Mouse (Mus musculus): ENCODE data around the gene Gm20521. TPM values are rescaled to one million over a fixed set of nuclear protein-coding genes. Genes with fewer than 3 reads are reported as not detected.

Gm20521 gene
- polyA plus RNA-seq, 1 experiment from 2014 or later = not detected

DNA sequence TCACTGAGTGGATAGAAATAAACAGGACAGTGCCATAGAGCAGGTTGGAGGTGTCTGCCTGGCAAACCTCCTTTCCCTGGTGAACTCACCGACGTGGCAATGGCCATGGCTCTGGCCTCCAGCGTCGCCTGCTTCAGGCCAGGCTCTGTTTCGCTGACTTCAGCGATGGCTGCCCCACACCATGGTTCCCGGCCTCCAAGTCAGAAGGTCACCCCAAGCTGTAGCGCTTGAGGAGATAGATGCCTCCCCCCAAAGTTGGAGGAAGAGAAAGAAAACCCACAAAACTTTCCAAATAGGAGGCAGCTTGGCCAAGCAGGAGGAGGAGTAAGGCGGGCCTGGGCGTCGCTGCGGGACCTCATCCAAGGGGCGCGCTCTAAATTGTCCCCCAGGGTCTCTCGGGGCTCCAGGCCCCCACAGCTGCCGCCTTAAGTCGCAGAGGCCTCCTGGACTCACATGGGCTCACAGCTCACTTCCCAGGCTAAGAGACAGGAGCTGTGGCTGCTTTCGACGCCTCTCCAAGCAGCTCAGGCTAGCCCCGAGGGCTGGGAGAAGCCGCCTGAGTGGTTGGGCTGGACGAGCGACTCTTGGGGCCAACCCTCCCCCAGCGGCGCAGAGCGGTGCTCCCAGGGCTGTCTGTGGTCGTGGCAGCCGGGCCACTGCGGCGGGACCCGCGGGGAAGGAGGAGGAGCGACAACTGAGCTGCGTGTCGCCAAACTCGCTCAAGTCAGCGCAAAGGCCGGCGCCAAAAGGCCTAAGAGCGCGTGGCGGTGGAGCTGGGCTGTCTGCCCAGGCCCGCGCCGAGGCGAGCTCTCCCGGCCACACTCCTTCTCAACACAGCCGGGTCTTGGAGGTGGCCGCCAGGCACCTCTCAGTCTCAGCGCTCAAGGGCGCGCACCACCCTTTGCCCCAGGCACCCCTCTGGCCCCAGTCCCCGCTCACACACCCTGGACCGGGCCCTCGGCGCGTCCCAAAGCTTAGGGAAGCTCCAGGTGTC, 42.4 kb downstream of the Gm20521 start, which contains the start of gene Efs:
Efs (minus strand) TSS at position 778 of the 994 bp plus-strand sequence.
- Histone ChIP-seq H3K9ac (replicated peaks; ENCODE audit: low read length) (peak within 1 kb of the TSS; percentile 73), H3K4me3 (replicated peaks; ENCODE audit: low read depth, low read length) (peak within 1 kb of the TSS; percentile 51), H3K4me2 (ENCODE audit: low read length) (peak within 1 kb of the TSS; percentile 96), H3K9me3 (ENCODE audit: control insufficient read depth, low read length) (peaks cover 10% of the 10 kb centered on the region), H3K27ac (replicated peaks; ENCODE audit: low read depth, low read length) (peak within 1 kb of the TSS; percentile 94), H3K36me3 (ENCODE audit: control insufficient read depth, insufficient read depth, low read length) (peaks cover 4% of the 10 kb centered on the region; the same call in 1 of the 2 replicates), H3K27me3 (ENCODE audit: control insufficient read depth, insufficient read depth, low read length) (no peaks in the 10 kb centered on the region), H3K4me1 (ENCODE audit: control insufficient read depth, insufficient read depth, low read length) (peaks cover 26% of the 10 kb centered on the region)
- ATAC-seq (ENCODE audit: low FRiP score, low TSS enrichment) (peak; percentile 55), DNase-seq (peak; percentile 79)
- 2% methylated on average over 55 of the region's 57 CpGs for WGBS

DNA sequence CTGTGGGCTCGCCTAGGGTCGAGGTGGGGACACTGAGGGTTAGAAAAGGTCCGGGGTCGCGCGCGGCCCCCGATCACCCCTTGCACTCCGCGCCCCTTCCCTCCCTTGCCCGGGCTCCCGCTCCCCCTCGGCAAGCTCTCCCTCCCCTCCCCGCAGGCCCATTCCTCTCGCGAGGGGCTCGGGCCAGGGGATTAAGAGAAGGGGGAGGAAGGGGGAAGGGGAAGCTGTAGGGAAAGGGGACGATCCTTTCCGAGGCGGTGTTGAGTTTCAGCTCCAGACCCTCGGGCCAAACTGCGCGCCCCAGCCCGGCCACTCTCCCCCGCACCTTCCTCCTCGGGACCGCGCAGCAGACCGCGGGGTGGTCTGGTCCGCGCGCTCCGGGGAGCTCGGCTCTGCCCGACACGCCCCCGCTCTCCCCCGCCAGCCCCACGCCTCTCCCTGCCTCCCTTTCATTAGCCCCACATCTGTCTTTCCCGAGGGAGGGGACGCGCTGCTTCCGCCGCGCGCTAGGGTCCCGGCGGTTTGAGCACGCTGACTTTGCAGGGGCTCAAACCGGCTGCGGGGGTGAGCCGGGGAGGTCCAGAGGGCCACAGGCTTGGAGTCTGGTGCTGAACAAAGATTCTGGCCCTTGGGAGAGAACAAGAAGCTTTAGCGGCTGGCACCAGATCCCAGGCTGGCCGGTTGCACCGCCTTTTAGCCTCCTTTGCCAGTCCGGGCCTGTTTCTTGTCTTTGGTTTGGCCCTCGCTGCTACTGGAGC, 43.3 kb downstream of the Gm20521 start:
- peaks cover 3% of the 10 kb centered on the region; the same call in 1 of the 2 replicates for H3K9me3 ChIP-seq (ENCODE audit: control insufficient read depth, low read length)
- DNase-seq (peak; percentile 83), ATAC-seq (ENCODE audit: low FRiP score, low TSS enrichment) (peak; percentile 74)
- H3K27ac ChIP-seq (replicated peaks; ENCODE audit: low read depth, low read length) = peak overlapping the region; percentile 94
- peak overlapping the region; percentile 51 for H3K4me3 ChIP-seq (replicated peaks; ENCODE audit: low read depth, low read length)
- no peaks in the 10 kb centered on the region for H3K36me3 ChIP-seq (ENCODE audit: control insufficient read depth, insufficient read depth, low read length)
- H3K4me2 ChIP-seq (ENCODE audit: low read length) = peak overlapping the region; percentile 96
- H3K4me1 ChIP-seq (ENCODE audit: control insufficient read depth, insufficient read depth, low read length) = peaks cover 28% of the 10 kb centered on the region
- peak overlapping the region; percentile 73 for H3K9ac ChIP-seq (replicated peaks; ENCODE audit: low read length)
- WGBS = 0% methylated on average over 54 of the region's 58 CpGs
- no peaks in the 10 kb centered on the region for H3K27me3 ChIP-seq (ENCODE audit: control insufficient read depth, insufficient read depth, low read length)

DNA sequence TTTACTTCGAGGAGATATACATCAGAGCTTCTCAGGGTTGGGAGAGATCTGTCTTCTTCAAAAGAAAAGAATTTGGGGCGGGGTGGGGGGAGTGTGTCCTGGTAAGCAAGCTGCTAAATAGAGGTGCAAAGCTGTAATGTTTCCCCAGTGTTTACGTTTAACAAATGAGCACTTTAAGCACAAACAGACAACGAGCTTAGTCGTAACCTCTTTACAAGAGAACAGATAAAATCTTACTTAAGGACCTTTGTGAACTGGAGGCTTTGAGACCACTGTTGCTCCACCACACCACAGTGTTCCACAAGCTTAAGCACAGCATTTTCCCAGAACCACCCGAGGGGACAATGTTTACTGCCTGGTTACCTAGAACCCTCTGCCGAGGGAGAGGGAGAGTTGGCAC, 44.1 kb downstream of the Gm20521 start:
- Histone ChIP-seq H3K9ac (replicated peaks; ENCODE audit: low read length) (peak overlapping the region; percentile 73; the same call in 1 of the 2 replicates), H3K27me3 (ENCODE audit: control insufficient read depth, insufficient read depth, low read length) (no peaks in the 10 kb centered on the region), H3K27ac (replicated peaks; ENCODE audit: low read depth, low read length) (peak overlapping the region; percentile 94), H3K4me3 (replicated peaks; ENCODE audit: low read depth, low read length) (no peak overlapping the region), H3K9me3 (ENCODE audit: control insufficient read depth, low read length) (no peaks in the 10 kb centered on the region), H3K36me3 (ENCODE audit: control insufficient read depth, insufficient read depth, low read length) (no peaks in the 10 kb centered on the region), H3K4me1 (ENCODE audit: control insufficient read depth, insufficient read depth, low read length) (peaks cover 28% of the 10 kb centered on the region), H3K4me2 (ENCODE audit: low read length) (peak overlapping the region; percentile 96)
- DNase-seq (no peak), ATAC-seq (ENCODE audit: low FRiP score, low TSS enrichment) (no peak)
- 13% methylated on average over 7 of the region's 7 CpGs for WGBS

DNA sequence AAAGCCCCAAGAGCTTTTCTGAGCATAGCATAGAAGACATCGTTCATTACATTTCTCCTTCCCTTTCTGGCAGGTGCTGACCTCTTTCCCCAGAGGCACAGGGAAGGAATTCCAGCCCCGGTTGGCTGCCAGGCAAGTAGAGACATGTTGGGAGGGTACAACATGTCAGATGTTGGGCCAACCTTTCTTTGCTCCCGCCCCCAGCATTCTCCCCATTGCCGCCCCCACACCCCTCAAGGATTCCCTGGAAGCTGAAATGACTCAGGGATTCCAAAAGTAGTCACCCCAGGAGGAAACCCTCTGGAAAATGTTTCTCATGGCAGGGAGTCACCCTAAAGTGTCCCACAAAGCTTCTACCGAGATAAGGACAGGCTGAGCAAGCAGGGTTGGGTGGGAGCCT, 46.6 kb downstream of the Gm20521 start:
- no peaks in the 10 kb centered on the region for H3K9me3 ChIP-seq (ENCODE audit: control insufficient read depth, low read length)
- no peaks in the 10 kb centered on the region for H3K27me3 ChIP-seq (ENCODE audit: control insufficient read depth, insufficient read depth, low read length)
- DNase-seq (no peak), ATAC-seq (ENCODE audit: low FRiP score, low TSS enrichment) (no peak)
- H3K4me1 ChIP-seq (ENCODE audit: control insufficient read depth, insufficient read depth, low read length) = peaks cover 25% of the 10 kb centered on the region
- H3K36me3 ChIP-seq (ENCODE audit: control insufficient read depth, insufficient read depth, low read length) = no peaks in the 10 kb centered on the region
- H3K27ac ChIP-seq (replicated peaks; ENCODE audit: low read depth, low read length) = no peak overlapping the region
- H3K9ac ChIP-seq (replicated peaks; ENCODE audit: low read length) = no peak overlapping the region
- no peak overlapping the region for H3K4me3 ChIP-seq (replicated peaks; ENCODE audit: low read depth, low read length)
- 85% methylated on average over 5 of the region's 5 CpGs for WGBS
- no peak overlapping the region for H3K4me2 ChIP-seq (ENCODE audit: low read length)

DNA sequence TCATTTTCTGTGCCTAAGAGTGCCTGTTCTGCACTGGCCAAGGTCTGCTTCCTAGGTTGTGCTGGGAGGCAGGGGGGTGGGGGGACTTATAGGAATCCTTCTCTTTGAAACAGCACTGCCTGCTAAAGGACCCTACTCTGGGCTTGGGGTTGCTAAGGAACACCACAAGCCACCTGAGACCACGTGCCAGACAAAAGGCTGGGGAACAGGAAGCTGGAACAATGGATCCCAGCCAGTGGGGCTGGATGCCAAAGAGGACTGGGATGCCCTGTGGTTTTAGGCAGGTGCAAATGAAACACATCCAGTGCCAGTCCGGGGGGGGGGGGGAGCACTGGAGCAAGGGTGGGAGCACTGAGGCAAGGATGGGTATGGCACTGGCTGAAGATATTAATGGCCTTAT, 47.2 kb downstream of the Gm20521 start:
- Histone ChIP-seq H3K27ac (replicated peaks; ENCODE audit: low read depth, low read length) (no peak overlapping the region), H3K9ac (replicated peaks; ENCODE audit: low read length) (no peak overlapping the region), H3K27me3 (ENCODE audit: control insufficient read depth, insufficient read depth, low read length) (no peaks in the 10 kb centered on the region), H3K4me2 (ENCODE audit: low read length) (no peak overlapping the region), H3K4me1 (ENCODE audit: control insufficient read depth, insufficient read depth, low read length) (peaks cover 19% of the 10 kb centered on the region), H3K4me3 (replicated peaks; ENCODE audit: low read depth, low read length) (no peak overlapping the region), H3K36me3 (ENCODE audit: control insufficient read depth, insufficient read depth, low read length) (no peaks in the 10 kb centered on the region), H3K9me3 (ENCODE audit: control insufficient read depth, low read length) (no peaks in the 10 kb centered on the region)
- peak; percentile 35 for DNase-seq
- 27% methylated on average over 2 of the region's 2 CpGs for WGBS
- ATAC-seq (ENCODE audit: low FRiP score, low TSS enrichment) = no peak

DNA sequence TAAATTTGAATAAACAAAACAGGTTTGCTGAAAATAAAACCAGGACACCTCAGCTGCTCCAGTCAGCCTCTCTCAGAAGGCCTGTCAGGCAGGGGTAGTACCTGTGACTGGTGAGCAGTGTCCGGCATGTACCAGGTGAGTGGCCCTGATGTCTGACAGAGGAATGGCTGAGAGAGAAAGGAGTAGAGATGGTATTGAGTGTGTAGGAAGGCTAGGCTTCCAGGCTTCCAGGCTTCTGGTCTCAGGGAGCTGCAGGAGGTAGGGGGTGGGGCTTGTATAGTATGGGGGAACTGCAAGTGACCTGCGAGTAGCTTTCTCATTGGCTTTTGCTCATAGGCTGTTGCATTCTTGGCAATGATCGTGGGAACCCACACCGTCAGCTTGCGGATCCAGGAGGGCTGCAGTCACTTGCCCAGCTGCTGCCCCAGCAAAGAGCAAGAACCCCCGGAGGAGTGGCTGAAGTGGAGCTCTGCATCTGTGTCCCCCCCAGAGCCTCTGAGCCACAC, 49.5 kb downstream of the Gm20521 start, which contains the start of gene Il25:
Il25 (plus strand) TSS at position 51 of the 506 bp plus-strand sequence.
- DNase-seq = peak; percentile 32
- H3K27ac ChIP-seq (replicated peaks; ENCODE audit: low read depth, low read length) = no peak within 1 kb of the TSS
- H3K9ac ChIP-seq (replicated peaks; ENCODE audit: low read length) = no peak within 1 kb of the TSS
- no peak within 1 kb of the TSS for H3K4me3 ChIP-seq (replicated peaks; ENCODE audit: low read depth, low read length)
- 29% methylated on average over 6 of the region's 6 CpGs for WGBS
- peaks cover 17% of the 10 kb centered on the region for H3K4me1 ChIP-seq (ENCODE audit: control insufficient read depth, insufficient read depth, low read length)
- no peaks in the 10 kb centered on the region for H3K9me3 ChIP-seq (ENCODE audit: control insufficient read depth, low read length)
- no peak for ATAC-seq (ENCODE audit: low FRiP score, low TSS enrichment)
- no peaks in the 10 kb centered on the region for H3K27me3 ChIP-seq (ENCODE audit: control insufficient read depth, insufficient read depth, low read length)
- H3K4me2 ChIP-seq (ENCODE audit: low read length) = no peak within 1 kb of the TSS
- no peaks in the 10 kb centered on the region for H3K36me3 ChIP-seq (ENCODE audit: control insufficient read depth, insufficient read depth, low read length)

DNA sequence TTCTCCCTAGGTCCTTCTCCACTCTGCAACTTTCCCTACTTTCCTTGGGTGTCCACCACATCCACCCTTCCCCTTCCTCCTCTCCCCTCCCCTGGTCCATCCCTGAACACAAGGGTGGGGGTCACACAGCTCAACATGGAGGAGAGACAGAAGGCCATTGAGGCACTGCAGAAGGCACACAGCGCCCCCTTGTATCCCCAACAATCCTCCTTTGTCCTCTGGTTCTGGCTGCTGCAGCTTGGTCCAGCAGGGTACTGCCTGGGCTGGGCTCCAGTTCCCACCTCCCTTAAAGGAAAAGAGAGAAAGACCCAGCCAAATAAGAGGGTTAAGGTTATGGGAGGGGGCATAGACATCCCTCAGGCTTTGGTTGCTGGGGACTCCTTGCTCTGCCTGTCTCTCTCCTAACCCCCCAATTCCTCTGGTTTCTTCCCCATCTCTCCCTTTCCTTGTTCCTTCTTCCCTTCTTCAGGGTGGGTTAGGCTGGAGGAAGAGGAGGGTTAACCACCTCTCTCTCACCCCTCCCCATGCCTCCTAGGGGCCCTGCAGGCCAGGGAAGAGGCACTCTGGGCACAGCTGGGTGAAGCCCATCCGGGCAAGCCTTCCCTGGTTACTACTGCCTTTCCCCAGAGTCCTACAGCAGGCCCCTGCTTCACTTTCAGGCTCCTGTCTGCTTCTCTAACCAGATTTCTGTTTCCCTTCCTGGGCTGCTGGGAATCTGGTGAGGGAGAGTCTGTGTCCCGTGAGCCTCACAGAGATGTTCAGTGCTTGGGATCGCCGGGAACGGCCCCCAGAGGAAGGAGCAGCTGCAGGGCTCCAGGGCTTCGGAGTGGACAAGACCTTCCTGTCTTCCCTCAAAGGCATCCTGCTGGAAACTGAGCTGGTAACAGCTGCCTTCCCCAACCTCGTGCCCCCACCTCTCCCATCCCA, 52.9 kb downstream of the Gm20521 start, which contains the start of gene Cmtm5:
Cmtm5 (plus strand) TSS at position 358 of the 927 bp plus-strand sequence.
- H3K9ac ChIP-seq (replicated peaks; ENCODE audit: low read length) = no peak within 1 kb of the TSS
- no peak within 1 kb of the TSS for H3K4me3 ChIP-seq (replicated peaks; ENCODE audit: low read depth, low read length)
- H3K36me3 ChIP-seq (ENCODE audit: control insufficient read depth, insufficient read depth, low read length) = no peaks in the 10 kb centered on the region
- 35% methylated on average over 8 of the region's 8 CpGs for WGBS
- H3K27me3 ChIP-seq (ENCODE audit: control insufficient read depth, insufficient read depth, low read length) = no peaks in the 10 kb centered on the region
- DNase-seq = peak; percentile 48
- ATAC-seq (ENCODE audit: low FRiP score, low TSS enrichment) = no peak
- H3K4me2 ChIP-seq (ENCODE audit: low read length) = no peak within 1 kb of the TSS
- H3K9me3 ChIP-seq (ENCODE audit: control insufficient read depth, low read length) = no peaks in the 10 kb centered on the region
- H3K27ac ChIP-seq (replicated peaks; ENCODE audit: low read depth, low read length) = 0 out of 2 replicates have a peak within 1 kb of the TSS, but pooled peaks have one; percentile 27
- H3K4me1 ChIP-seq (ENCODE audit: control insufficient read depth, insufficient read depth, low read length) = peaks cover 11% of the 10 kb centered on the region

Measured in midbrain, embryonic 14.5 days (tissue).